Mouse (Mus musculus): ENCODE data around the gene Gemin8. TPM values are rescaled to one million over a fixed set of nuclear protein-coding genes. Genes with fewer than 3 reads are reported as not detected.

Gene Gemin8
- 12.5 and 13.8 TPM in 2 replicates for polyA plus RNA-seq (2015; fragmentation: Nextera tagmentation; extraction: Ambion mirVana)

- 17% methylated on average over 31 of the region's 31 CpGs for WGBS
- Histone ChIP-seq H3K27me3 (peaks cover 8% of the 10 kb centered on the region; the same call in 1 of the 2 replicates), H3K4me1 (0 out of 2 replicates have a peak, but pooled peaks cover 3% of the 10 kb centered on the region), H3K4me2 (replicated peaks) (peak within 1 kb of the TSS; percentile 63), H3K27ac (peak within 1 kb of the TSS; percentile 63; the same call in 1 of the 2 replicates), H3K9ac (peak within 1 kb of the TSS; percentile 69), H3K9me3 (no peaks in the 10 kb centered on the region), H3K36me3 (no peaks in the 10 kb centered on the region), H3K4me3 (peak within 1 kb of the TSS; percentile 54)
- peak; percentile 99 for ATAC-seq (ENCODE audit: low FRiP score, low read depth)
These were observed at the start of gene Gemin8 for GRCm38 (mm10) chrX:166169892-166170799. Gemin8 (plus strand) TSS chrX:166170454.

- no peak overlapping the region for H3K4me3 ChIP-seq
- no peak for ATAC-seq (ENCODE audit: low FRiP score, low read depth)
- 74% methylated on average over 15 of the region's 15 CpGs for WGBS
These were observed 23.0 kb upstream of the Gemin8 start for GRCm38 (mm10) chrX:166147158-166147846.

DNA sequence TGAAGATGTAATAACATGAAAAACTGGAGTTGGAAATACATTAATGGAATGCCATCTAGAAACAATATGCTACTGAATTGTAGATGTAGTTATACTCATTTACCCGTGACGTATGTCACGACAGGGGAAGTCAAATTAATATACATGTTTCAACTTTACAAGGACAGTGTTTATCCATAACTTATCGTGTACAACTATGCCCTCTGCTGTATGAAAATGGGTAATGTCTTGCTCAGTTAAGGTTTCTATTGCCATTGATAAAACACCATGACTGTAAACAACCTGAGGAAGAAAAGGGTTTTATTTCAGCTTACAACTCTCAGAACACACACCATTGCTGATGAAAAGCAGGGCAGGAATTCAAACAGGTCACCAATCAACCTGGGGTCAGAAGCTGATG, 7.5 kb upstream of the Gemin8 start:
- Histone ChIP-seq H3K9me3 (no peaks in the 10 kb centered on the region), H3K4me2 (replicated peaks) (no peak overlapping the region), H3K36me3 (no peaks in the 10 kb centered on the region), H3K27me3 (peaks cover 4% of the 10 kb centered on the region; the same call in 1 of the 2 replicates), H3K4me3 (no peak overlapping the region), H3K9ac (no peak overlapping the region), H3K4me1 (no peaks in the 10 kb centered on the region), H3K27ac (no peak overlapping the region)
- no peak for ATAC-seq (ENCODE audit: low FRiP score, low read depth)
- WGBS: 57% methylated on average over 4 of the region's 4 CpGs

More at GRCm38 (mm10) chrX:166147158-166147846, 23.0 kb upstream of the Gemin8 start:
- Histone ChIP-seq H3K9me3 (no peaks in the 10 kb centered on the region), H3K27me3 (peaks cover 17% of the 10 kb centered on the region; the same call in 1 of the 2 replicates), H3K4me2 (replicated peaks) (no peak overlapping the region), H3K4me1 (no peaks in the 10 kb centered on the region), H3K9ac (no peak overlapping the region), H3K36me3 (no peaks in the 10 kb centered on the region), H3K27ac (no peak overlapping the region)

DNA sequence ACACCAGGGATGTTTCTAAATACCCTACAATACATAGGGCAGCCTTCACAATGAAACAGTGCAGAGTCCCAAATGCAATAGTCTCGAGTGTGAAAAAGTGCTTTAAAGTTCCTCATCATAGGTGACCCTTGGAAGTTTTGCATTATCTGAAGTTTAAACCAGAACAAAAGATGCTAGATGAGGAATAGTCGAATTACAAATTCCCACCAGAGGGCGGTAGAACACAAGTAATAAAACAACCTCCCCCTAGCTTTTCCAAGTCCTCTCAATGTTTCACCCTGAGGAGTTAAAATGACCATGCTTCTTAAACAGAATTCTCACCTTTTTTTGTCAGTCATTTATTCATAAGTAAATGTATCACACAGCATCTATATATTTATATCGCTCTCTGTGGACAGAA, 2.9 kb upstream of the Gemin8 start:
- Histone ChIP-seq H3K4me1 (no peaks in the 10 kb centered on the region), H3K27ac (no peak overlapping the region), H3K27me3 (peaks cover 8% of the 10 kb centered on the region; the same call in 1 of the 2 replicates), H3K9ac (no peak overlapping the region), H3K4me3 (no peak overlapping the region), H3K36me3 (no peaks in the 10 kb centered on the region), H3K9me3 (no peaks in the 10 kb centered on the region), H3K4me2 (replicated peaks) (no peak overlapping the region)
- 8% methylated on average over 4 of the region's 4 CpGs for WGBS
- no peak for ATAC-seq (ENCODE audit: low FRiP score, low read depth)

DNA sequence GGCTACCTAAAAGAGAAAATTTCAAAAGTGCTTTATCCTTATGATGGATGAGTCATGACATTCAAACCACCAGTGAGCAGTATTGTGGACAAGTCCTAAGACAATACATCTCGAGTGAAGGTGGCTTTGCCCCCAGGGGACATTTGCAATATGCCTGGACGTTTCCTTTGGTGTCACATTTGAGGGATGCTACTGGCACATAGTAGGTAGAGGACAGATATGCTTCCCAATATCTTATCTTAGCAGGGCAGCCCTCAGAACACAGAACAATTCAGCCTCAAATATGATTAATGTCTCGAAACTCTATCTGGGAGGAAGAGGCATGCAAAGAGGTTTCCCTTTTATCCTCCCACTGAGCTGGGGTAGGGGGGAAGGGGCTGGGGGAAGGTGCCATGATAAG, 2.3 kb upstream of the Gemin8 start:
- no peaks in the 10 kb centered on the region for H3K36me3 ChIP-seq
- H3K27me3 ChIP-seq: peaks cover 8% of the 10 kb centered on the region; the same call in 1 of the 2 replicates
- H3K9me3 ChIP-seq: no peaks in the 10 kb centered on the region
- H3K9ac ChIP-seq: no peak overlapping the region
- 46% methylated on average over 3 of the region's 3 CpGs for WGBS
- H3K4me3 ChIP-seq: no peak overlapping the region
- H3K4me1 ChIP-seq: 0 out of 2 replicates have a peak, but pooled peaks cover 3% of the 10 kb centered on the region
- no peak overlapping the region for H3K4me2 ChIP-seq (replicated peaks)
- no peak for ATAC-seq (ENCODE audit: low FRiP score, low read depth)
- H3K27ac ChIP-seq: no peak overlapping the region

DNA sequence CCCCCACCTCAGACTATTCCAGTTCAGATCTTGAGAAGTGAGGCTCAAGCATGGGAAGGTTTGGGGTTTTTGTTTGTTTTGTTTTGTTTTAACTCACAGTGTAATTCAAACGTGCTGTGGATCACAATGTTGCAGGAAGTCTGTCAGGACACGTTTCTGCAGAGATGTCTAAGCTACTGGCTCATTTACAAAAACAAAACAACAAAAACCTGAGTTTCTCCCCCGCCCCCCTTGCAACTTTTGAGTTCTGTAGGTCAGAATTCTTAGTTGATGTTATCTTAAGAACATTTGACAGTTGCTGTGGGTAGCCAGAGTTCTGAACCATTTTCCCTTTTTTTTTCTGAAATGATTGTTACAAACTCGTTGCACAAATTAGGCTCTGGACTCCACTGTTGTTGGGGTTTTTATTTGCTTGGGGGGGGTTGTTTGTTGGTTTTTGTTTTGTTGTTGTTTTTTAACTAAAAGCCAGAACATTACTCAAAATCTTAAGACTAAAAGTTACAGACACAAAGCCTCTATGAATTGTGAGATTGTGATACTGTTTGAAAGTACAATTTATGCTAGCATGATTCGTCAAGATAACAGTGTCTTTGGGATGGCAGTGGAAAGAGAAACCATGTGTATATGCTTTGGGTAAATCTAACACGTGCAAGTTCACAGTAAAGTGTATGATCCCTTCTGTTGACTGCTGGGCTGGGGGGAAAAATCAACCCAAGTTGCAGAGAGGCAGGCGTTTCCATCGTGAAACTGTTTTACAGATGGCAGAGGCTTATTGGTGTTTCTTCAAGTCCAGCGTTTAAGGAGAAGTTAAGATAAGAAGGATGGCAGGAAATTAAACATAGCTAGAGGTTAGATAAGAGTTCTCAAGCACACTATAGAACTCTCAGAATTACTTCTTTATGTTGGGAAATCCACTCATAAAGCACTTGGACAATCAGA, 815 bp downstream of the Gemin8 start:
- ATAC-seq (ENCODE audit: low FRiP score, low read depth): no peak

DNA sequence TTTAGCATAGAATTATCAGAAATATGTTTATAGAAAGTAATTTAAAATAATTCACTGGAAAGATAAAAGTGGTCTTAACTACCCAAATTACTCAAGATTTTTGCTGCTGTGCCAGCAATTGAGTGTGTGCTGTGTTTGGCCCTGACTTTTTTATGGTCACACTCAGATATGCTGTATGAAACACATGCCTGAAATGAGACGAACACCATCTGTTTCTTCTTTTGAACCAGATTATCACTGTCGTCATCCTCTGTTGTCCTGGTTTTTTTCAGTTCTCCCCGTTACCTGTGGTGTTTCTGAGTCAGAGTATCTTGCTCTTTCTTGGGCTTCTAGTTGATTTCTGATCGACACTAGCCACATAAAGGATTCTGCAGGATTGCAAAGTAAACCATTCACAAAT, 1.8 kb downstream of the Gemin8 start:
- no peak for ATAC-seq (ENCODE audit: low FRiP score, low read depth)

More for the DNA sequence above, 815 bp downstream of the Gemin8 start:
- peak overlapping the region; percentile 63 for H3K4me2 ChIP-seq (replicated peaks)
- peak overlapping the region; percentile 69 for H3K9ac ChIP-seq
- peak overlapping the region; percentile 63; the same call in 1 of the 2 replicates for H3K27ac ChIP-seq
- H3K36me3 ChIP-seq: no peaks in the 10 kb centered on the region
- WGBS: 20% methylated on average over 9 of the region's 9 CpGs
- H3K9me3 ChIP-seq: no peaks in the 10 kb centered on the region
- H3K27me3 ChIP-seq: peaks cover 14% of the 10 kb centered on the region; the same call in 1 of the 2 replicates
- H3K4me1 ChIP-seq: 0 out of 2 replicates have a peak, but pooled peaks cover 3% of the 10 kb centered on the region
- H3K4me3 ChIP-seq: peak overlapping the region; percentile 54

GRCm38 (mm10) chrX:166172661-166173060, 2.4 kb downstream of the Gemin8 start:
- 67% methylated on average over 3 of the region's 3 CpGs for WGBS
- Histone ChIP-seq H3K27me3 (peaks cover 10% of the 10 kb centered on the region; the same call in 1 of the 2 replicates), H3K9me3 (no peaks in the 10 kb centered on the region), H3K4me3 (no peak overlapping the region), H3K4me2 (replicated peaks) (peak overlapping the region; percentile 14; the same call in 1 of the 2 replicates), H3K36me3 (no peaks in the 10 kb centered on the region), H3K27ac (no peak overlapping the region), H3K9ac (no peak overlapping the region), H3K4me1 (0 out of 2 replicates have a peak, but pooled peaks cover 3% of the 10 kb centered on the region)
- no peak for ATAC-seq (ENCODE audit: low FRiP score, low read depth)

More for the DNA sequence above, 1.8 kb downstream of the Gemin8 start:
- H3K36me3 ChIP-seq: no peaks in the 10 kb centered on the region
- H3K9ac ChIP-seq: no peak overlapping the region
- H3K9me3 ChIP-seq: no peaks in the 10 kb centered on the region
- H3K4me2 ChIP-seq (replicated peaks): 0 out of 2 replicates have a peak overlapping the region, but pooled peaks have one; percentile 14
- peaks cover 10% of the 10 kb centered on the region; the same call in 1 of the 2 replicates for H3K27me3 ChIP-seq
- no peak overlapping the region for H3K27ac ChIP-seq
- no peak overlapping the region for H3K4me3 ChIP-seq
- 0 out of 2 replicates have a peak, but pooled peaks cover 3% of the 10 kb centered on the region for H3K4me1 ChIP-seq
- 48% methylated on average over 4 of the region's 4 CpGs for WGBS

DNA sequence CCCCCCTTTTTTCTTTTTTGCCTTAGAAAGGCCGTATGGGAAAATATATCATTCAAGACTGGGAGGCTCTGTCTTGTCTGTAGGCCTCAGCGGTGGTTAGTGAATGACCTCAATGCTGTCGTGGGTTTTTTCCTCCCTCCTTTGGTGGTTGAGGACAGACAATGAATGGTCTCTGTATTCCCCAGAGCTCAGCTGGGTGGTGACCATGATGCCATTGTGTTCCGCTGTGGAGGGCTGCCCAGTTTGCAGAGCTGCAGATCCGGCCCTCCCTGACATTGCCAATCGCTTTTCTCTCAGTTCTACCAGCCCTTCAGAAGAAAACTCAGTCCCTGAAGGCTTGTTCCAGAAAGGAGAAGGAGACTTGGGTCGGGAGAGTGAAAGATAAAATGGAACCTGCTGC, 3.5 kb downstream of the Gemin8 start:
- WGBS: 73% methylated on average over 7 of the region's 7 CpGs
- Histone ChIP-seq H3K4me3 (no peak overlapping the region), H3K36me3 (no peaks in the 10 kb centered on the region), H3K27ac (no peak overlapping the region), H3K4me1 (0 out of 2 replicates have a peak, but pooled peaks cover 3% of the 10 kb centered on the region), H3K9me3 (no peaks in the 10 kb centered on the region), H3K27me3 (peaks cover 10% of the 10 kb centered on the region; the same call in 1 of the 2 replicates), H3K9ac (no peak overlapping the region), H3K4me2 (replicated peaks) (no peak overlapping the region)
- no peak for ATAC-seq (ENCODE audit: low FRiP score, low read depth)

DNA sequence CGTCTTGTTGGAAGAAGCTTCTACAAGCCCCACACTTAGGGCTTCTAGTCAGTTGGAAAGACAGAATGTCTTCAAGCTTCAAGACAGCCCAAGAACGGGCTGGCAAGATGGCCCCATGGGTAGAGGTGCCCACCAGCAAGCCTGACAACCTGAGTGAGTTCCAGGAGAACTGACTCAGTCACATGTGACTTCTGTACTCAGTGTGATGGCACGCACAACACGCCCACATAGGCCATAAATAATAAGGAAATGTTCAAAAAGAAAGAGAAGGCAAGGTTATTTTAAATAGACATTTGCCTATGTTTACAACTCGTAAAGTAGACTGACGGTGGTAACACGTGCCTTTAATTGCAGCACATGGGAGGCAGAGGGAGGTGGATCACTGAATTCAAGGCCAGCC, 7.7 kb downstream of the Gemin8 start:
- no peaks in the 10 kb centered on the region for H3K36me3 ChIP-seq
- H3K4me3 ChIP-seq: no peak overlapping the region
- H3K4me1 ChIP-seq: no peaks in the 10 kb centered on the region
- H3K9ac ChIP-seq: no peak overlapping the region
- no peak overlapping the region for H3K4me2 ChIP-seq (replicated peaks)
- H3K9me3 ChIP-seq: no peaks in the 10 kb centered on the region
- H3K27ac ChIP-seq: no peak overlapping the region
- 0 out of 2 replicates have a peak, but pooled peaks cover 8% of the 10 kb centered on the region for H3K27me3 ChIP-seq
- WGBS: 77% methylated on average over 7 of the region's 7 CpGs
- no peak for ATAC-seq (ENCODE audit: low FRiP score, low read depth)

GRCm38 (mm10) chrX:166183094-166183493, 12.8 kb downstream of the Gemin8 start:
- Histone ChIP-seq H3K4me2 (replicated peaks) (no peak overlapping the region), H3K27me3 (peaks cover 9% of the 10 kb centered on the region; the same call in 1 of the 2 replicates), H3K9ac (no peak overlapping the region), H3K4me1 (no peaks in the 10 kb centered on the region), H3K36me3 (no peaks in the 10 kb centered on the region), H3K27ac (no peak overlapping the region), H3K9me3 (no peaks in the 10 kb centered on the region), H3K4me3 (no peak overlapping the region)
- 79% methylated on average over 3 of the region's 3 CpGs for WGBS
- ATAC-seq (ENCODE audit: low FRiP score, low read depth): no peak
